Mouse (Mus musculus): ENCODE results near the gene Tns2.

DNA sequence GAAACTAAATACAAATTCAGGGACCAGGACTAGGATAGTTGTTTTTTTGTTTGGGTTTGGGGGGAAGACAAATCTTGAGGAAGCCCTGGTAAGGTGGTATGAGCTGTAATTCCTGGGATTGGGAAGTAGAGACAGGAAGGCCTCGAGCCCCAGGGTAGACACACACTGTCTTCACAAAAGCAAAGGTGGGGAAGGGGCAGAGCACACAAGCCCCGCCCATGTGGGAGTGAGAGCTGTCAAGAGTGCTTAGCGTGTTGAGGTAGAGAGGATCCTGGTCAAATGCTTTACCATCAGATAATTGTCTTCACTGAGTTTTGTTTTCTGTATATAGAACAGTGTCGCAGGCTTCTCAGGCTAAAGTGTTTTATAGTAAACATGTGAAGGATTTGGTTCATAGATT lies 17.2 kb upstream of the Tns2 start:
- TF ChIP-seq CTCF (IDR thresholded peaks at IDR 0.05; ENCODE audit: low read depth) (no peak), EP300 (optimal IDR thresholded peaks at IDR 0.05) (no peak)
